Mouse (Mus musculus): Measurements from ENCODE around the gene Ramp2. TPM values are rescaled to one million over a fixed set of nuclear protein-coding genes. Genes with fewer than 3 reads are reported as not detected.

The Ramp2 gene
- total RNA-seq, 2 experiments from 2014 or later: 39.5 to 61.8 TPM

Other genes starting within 250 kb of the Ramp2 start
- gene Atp6v0a1, start 236.6 kb upstream of the Ramp2 start, total RNA-seq (2021): 100 to 1,000 TPM; 122 to 148 TPM
- gene Naglu, start 176.0 kb upstream of the Ramp2 start, total RNA-seq (2021): 10 to 100 TPM; 36.3 to 47.0 TPM
- 1 to 10 TPM; 1.5 to 3.3 TPM for gene Hsd17b1, start 167.6 kb upstream of the Ramp2 start, total RNA-seq (2021)
- gene Coasy, start 163.5 kb upstream of the Ramp2 start, total RNA-seq (2021): 100 to 1,000 TPM in 1 of 2 experiments, 10 to 100 TPM in 1; 71.3 to 111 TPM
- 10 to 100 TPM; 50.1 to 63.1 TPM for gene Mlx, start 158.8 kb upstream of the Ramp2 start, total RNA-seq (2021)
- 1 to 10 TPM; 5.8 to 6.6 TPM for gene Psmc3ip, start 150.6 kb upstream of the Ramp2 start, total RNA-seq (2021)
- gene Retreg3, start 126.1 kb upstream of the Ramp2 start, total RNA-seq (2021): 10 to 100 TPM; 53.2 to 57.2 TPM
- gene Tubg1, start 126.1 kb upstream of the Ramp2 start, total RNA-seq (2021): 10 to 100 TPM; 41.3 to 42.7 TPM
- gene Tubg2, start 90.1 kb upstream of the Ramp2 start, total RNA-seq (2021): 1 to 10 TPM; 5.9 to 7.0 TPM
- 1 to 10 TPM; 4.6 to 4.9 TPM for gene Cntnap1, start 75.5 kb upstream of the Ramp2 start, total RNA-seq (2021)
- 10 to 100 TPM; 21.5 to 30.0 TPM for gene Plekhh3, start 74.7 kb upstream of the Ramp2 start, total RNA-seq (2021)
- under 1 TPM in 1 of 2 experiments, not detected in 1; 0.43 TPM for gene Ccr10, start 70.6 kb upstream of the Ramp2 start, total RNA-seq (2021)
- gene Ezh1, start 19.6 kb upstream of the Ramp2 start, total RNA-seq (2021): 10 to 100 TPM; 30.0 to 37.7 TPM
- 100 to 1,000 TPM in 1 of 2 experiments, 10 to 100 TPM in 1; 90.6 to 121 TPM for gene Vps25, start 7.7 kb downstream of the Ramp2 start, total RNA-seq (2021)
- gene Wnk4, start 14.5 kb downstream of the Ramp2 start, total RNA-seq (2021): 1 to 10 TPM; 1.5 to 2.5 TPM
- under 1 TPM; 0.23 to 0.26 TPM for gene Cntd1, start 33.0 kb downstream of the Ramp2 start, total RNA-seq (2021)
- gene Coa3, start 33.1 kb downstream of the Ramp2 start, total RNA-seq (2021): 10 to 100 TPM; 69.2 to 75.4 TPM
- 100 to 1,000 TPM; 150 to 159 TPM for gene Becn1, start 56.3 kb downstream of the Ramp2 start, total RNA-seq (2021)
- gene Psme3, start 70.2 kb downstream of the Ramp2 start, total RNA-seq (2021): 100 to 1,000 TPM; 122 to 145 TPM
- 1 to 10 TPM; 4.6 to 7.1 TPM for gene Aoc2, start 79.0 kb downstream of the Ramp2 start, total RNA-seq (2021)
- 10 to 100 TPM; 40.4 to 67.8 TPM for gene Aoc3, start 84.6 kb downstream of the Ramp2 start, total RNA-seq (2021)
- gene G6pc, start 121.5 kb downstream of the Ramp2 start, total RNA-seq (2021): 1 to 10 TPM; 2.9 to 6.4 TPM
- gene Aarsd1, start 171.6 kb downstream of the Ramp2 start, total RNA-seq (2021): 10 to 100 TPM; 30.1 to 35.2 TPM
- gene Gm27029, start 178.8 kb downstream of the Ramp2 start, total RNA-seq (2021): 1 to 10 TPM; 2.6 to 5.6 TPM
- 10 to 100 TPM; 24.1 to 26.7 TPM for gene Rundc1, start 179.1 kb downstream of the Ramp2 start, total RNA-seq (2021)
- gene Ptges3l, start 179.3 kb downstream of the Ramp2 start, total RNA-seq (2021): 1 to 10 TPM; 2.6 to 3.4 TPM
- gene Rpl27, start 196.3 kb downstream of the Ramp2 start, total RNA-seq (2021): 10 to 100 TPM; 77.7 to 94.3 TPM
- 10 to 100 TPM; 39.1 to 41.8 TPM for gene Ifi35, start 202.4 kb downstream of the Ramp2 start, total RNA-seq (2021)
- 10 to 100 TPM; 10.2 to 11.6 TPM for gene Rnd2, start 219.0 kb downstream of the Ramp2 start, total RNA-seq (2021)
- 100 to 1,000 TPM; 123 to 141 TPM for gene Vat1, start 220.2 kb downstream of the Ramp2 start, total RNA-seq (2021)